Mouse (Mus musculus) right cerebral cortex, postnatal 36 days (tissue): Measurements from ENCODE around the gene Xrcc5.

Source experiments
- DNase-seq, 2 experiments: peaks; one replicate each; pipeline ENCODE4 v3.0.0; 2022; ENCODE audit warnings: low spot score in 2 of 2, mixed read lengths in 1 of 2

The Xrcc5 gene

GRCm38 (mm10) chr1:72307317-72307798 is at the start of gene Xrcc5:
Xrcc5 (plus strand) TSS chr1:72307421.
- DNase-seq, result peak; percentile 89 to 92

GRCm38 (mm10) chr1:72263099-72263498 is 44.1 kb upstream of the Xrcc5 start:
- no peak for DNase-seq

- DNase-seq, result peak in 1 of 2 experiments; percentile 21
These were observed 29.1 kb upstream of the Xrcc5 start for GRCm38 (mm10) chr1:72278085-72278484.

GRCm38 (mm10) chr1:72282604-72283003 is 24.6 kb upstream of the Xrcc5 start:
- no peak for DNase-seq

- peak; percentile 89 to 93 for DNase-seq
These were observed 23.2 kb upstream of the Xrcc5 start, which contains the start of the genes Pecr and Tmem169 for GRCm38 (mm10) chr1:72283992-72284485. Pecr (minus strand) TSS chr1:72284314. Tmem169 (plus strand) TSS chr1:72284369.

GRCm38 (mm10) chr1:72284539-72284938 is 22.7 kb upstream of the Xrcc5 start:
- DNase-seq, result no peak

GRCm38 (mm10) chr1:72286904-72287303 is 20.3 kb upstream of the Xrcc5 start:
- DNase-seq, result no peak

GRCm38 (mm10) chr1:72287893-72288292 is 19.3 kb upstream of the Xrcc5 start:
- DNase-seq, result no peak

- no peak for DNase-seq
These were observed 18.6 kb upstream of the Xrcc5 start for GRCm38 (mm10) chr1:72288527-72289150.

GRCm38 (mm10) chr1:72290896-72291295 is 16.3 kb upstream of the Xrcc5 start:
- DNase-seq, result no peak

GRCm38 (mm10) chr1:72291421-72291820 is 15.8 kb upstream of the Xrcc5 start:
- no peak for DNase-seq

GRCm38 (mm10) chr1:72291925-72292324 is 15.3 kb upstream of the Xrcc5 start:
- DNase-seq, result no peak

GRCm38 (mm10) chr1:72293869-72294663 is 13.2 kb upstream of the Xrcc5 start:
- DNase-seq, result no peak

GRCm38 (mm10) chr1:72295746-72296145 is 11.5 kb upstream of the Xrcc5 start:
- DNase-seq, result no peak

GRCm38 (mm10) chr1:72301845-72302244 is 5.4 kb upstream of the Xrcc5 start:
- no peak for DNase-seq

GRCm38 (mm10) chr1:72306241-72306640 is 980 bp upstream of the Xrcc5 start:
- DNase-seq, result no peak

GRCm38 (mm10) chr1:72306679-72307181 is 491 bp upstream of the Xrcc5 start:
- peak in 1 of 2 experiments; percentile 10 for DNase-seq

GRCm38 (mm10) chr1:72308919-72309318 is 1.7 kb downstream of the Xrcc5 start:
- no peak for DNase-seq

- DNase-seq, result no peak
These were observed 2.7 kb downstream of the Xrcc5 start for GRCm38 (mm10) chr1:72309744-72310424.

- no peak for DNase-seq
These were observed 5.6 kb downstream of the Xrcc5 start for GRCm38 (mm10) chr1:72312701-72313398.

- DNase-seq, result no peak
These were observed 6.3 kb downstream of the Xrcc5 start for GRCm38 (mm10) chr1:72313399-72314039.
